Mouse (Mus musculus): ENCODE measurements around the gene Coro2b.

DNA sequence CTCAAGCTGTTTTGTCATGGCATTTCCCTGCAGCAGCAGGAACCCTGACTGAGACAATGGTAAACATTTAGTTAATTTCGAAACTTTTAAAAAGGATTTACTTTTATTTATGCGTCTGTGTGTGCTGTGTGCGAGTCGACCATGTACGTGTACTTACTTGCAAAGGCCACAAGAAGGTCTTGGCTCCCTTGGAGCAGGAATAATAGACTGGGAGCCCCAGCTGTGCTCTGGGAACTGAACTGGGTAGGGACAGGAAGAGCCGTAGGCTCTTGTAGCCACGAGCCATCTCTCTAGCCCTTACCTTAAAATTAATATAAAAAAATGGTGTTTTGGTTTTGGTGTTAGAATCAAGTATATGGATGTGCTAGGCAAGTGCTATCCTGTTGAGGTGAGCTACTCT lies 76.8 kb downstream of the Coro2b start:
- no peak for TF ChIP-seq CTCF (IDR thresholded peaks at IDR 0.05; ENCODE audit: borderline replicate concordance, insufficient read depth, low read length)
- TF ChIP-seq POLR2A (IDR thresholded peaks at IDR 0.05; ENCODE audit: low read depth, low read length) = no peak

All from embryonic fibroblast, embryonic 13.5 days (primary cell).